Mouse (Mus musculus): ENCODE measurements around the gene Klk1b5. TPM values are rescaled to one million over a fixed set of nuclear protein-coding genes. Genes with fewer than 3 reads are reported as not detected.
"Not testable (repeated sequence)": the region's sequence is repeated elsewhere in the genome, so short reads cannot be mapped to it uniquely, and the experiment has no call there.

Klk1b5 gene
- polyA plus RNA-seq, 1 experiment from 2014 or later: not detected

DNA sequence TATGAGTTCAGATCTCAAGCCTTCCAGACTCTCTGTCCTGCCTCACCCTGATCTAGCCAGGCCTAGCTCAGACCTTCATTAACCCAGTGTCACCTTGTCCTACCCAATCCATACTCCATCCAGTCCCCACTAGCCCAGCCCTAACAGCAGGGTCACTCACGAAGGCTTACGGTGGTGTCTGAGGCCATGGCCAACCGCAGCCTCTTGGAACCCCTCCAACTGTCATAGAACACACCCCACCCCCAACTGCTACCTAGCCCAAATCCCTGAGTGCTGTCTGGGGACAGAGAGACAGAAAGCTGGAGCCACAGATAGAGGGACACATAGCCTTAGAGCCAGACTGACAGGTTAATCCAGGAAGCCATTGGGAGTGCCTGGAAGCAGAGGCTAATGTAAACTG, 20.2 kb downstream of the Klk1b5 start, which contains the start of gene Gm36864:
Gene Gm36864, plus strand, starts transcription at position 269 of the 400 bp plus-strand sequence.
- ATAC-seq (ENCODE audit: insufficient number of reproducible peaks, low FRiP score): no peak
- WGBS: 73% methylated on average over 3 of the region's 3 CpGs
- no peaks in the 10 kb centered on the region for H3K36me3 ChIP-seq
- H3K4me2 ChIP-seq: no peak within 1 kb of the TSS
- H3K27me3 ChIP-seq (replicated peaks): peaks cover 4% of the 10 kb centered on the region; the same call in 1 of the 2 replicates
- no peaks in the 10 kb centered on the region for H3K4me1 ChIP-seq (replicated peaks)
- no peak within 1 kb of the TSS for H3K27ac ChIP-seq (ENCODE audit: poor library complexity, severe bottlenecking)
- no peaks in the 10 kb centered on the region; the same call in 1 of the 2 replicates for H3K9me3 ChIP-seq (replicated peaks)
- H3K9ac ChIP-seq: no peak within 1 kb of the TSS
- no peak within 1 kb of the TSS for H3K4me3 ChIP-seq

DNA sequence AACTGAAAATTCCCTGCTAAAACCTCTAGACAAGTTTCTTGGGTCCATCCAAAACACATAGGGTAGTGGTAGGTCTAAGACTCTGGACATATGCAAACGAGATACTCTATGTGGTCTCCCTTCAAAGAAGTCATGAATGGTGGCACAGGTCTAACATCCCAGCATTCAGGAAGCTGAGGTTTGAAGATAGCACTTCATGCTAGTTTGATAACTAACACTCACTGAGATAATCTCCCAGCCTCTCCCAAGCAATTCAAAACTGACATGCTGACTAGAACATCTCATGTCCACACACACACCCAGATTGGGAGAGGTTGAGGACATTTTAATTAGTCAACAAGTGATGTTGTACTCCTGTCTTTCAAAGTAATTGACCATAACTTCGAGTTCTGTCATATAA, 24.2 kb downstream of the Klk1b5 start:
- H3K36me3 ChIP-seq: no peaks in the 10 kb centered on the region
- no peak overlapping the region for H3K4me2 ChIP-seq
- no peaks in the 10 kb centered on the region for H3K27me3 ChIP-seq (replicated peaks)
- WGBS: 59% methylated on average over 2 of the region's 2 CpGs
- no peak overlapping the region for H3K9ac ChIP-seq
- ATAC-seq (ENCODE audit: insufficient number of reproducible peaks, low FRiP score): no peak
- peaks cover 3% of the 10 kb centered on the region; the same call in 1 of the 2 replicates for H3K9me3 ChIP-seq (replicated peaks)
- no peaks in the 10 kb centered on the region for H3K4me1 ChIP-seq (replicated peaks)
- H3K4me3 ChIP-seq: no peak overlapping the region
- H3K27ac ChIP-seq (ENCODE audit: poor library complexity, severe bottlenecking): no peak overlapping the region

DNA sequence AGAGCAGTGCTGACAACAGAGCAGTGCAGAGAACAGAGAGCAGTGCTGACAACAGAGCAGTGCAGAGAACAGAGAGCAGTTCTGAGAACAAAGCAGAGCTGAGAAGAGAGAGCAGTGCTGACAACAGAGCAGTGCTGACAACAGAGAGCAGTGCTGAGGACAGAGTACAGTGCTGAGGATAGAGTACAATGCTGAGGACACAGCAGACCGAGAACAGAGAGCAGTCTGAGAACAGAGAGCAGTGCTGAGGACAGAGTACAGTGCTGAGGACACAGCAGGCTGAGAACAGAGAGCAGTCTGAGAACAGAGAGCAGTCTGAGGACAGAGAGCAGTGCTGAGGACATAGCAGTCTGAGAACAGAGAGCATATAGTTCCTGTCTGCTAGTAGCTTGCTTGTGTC, 25.0 kb downstream of the Klk1b5 start:
- Histone ChIP-seq H3K9me3 (replicated peaks) (peaks cover 3% of the 10 kb centered on the region; the same call in 1 of the 2 replicates), H3K9ac (no peak overlapping the region), H3K36me3 (no peaks in the 10 kb centered on the region), H3K27ac (ENCODE audit: poor library complexity, severe bottlenecking) (no peak overlapping the region), H3K4me1 (replicated peaks) (peaks cover 8% of the 10 kb centered on the region), H3K4me3 (no peak overlapping the region), H3K27me3 (replicated peaks) (no peaks in the 10 kb centered on the region), H3K4me2 (no peak overlapping the region)
- WGBS: 46% methylated on average over 1 of the region's 1 CpGs
- no peak for ATAC-seq (ENCODE audit: insufficient number of reproducible peaks, low FRiP score)

DNA sequence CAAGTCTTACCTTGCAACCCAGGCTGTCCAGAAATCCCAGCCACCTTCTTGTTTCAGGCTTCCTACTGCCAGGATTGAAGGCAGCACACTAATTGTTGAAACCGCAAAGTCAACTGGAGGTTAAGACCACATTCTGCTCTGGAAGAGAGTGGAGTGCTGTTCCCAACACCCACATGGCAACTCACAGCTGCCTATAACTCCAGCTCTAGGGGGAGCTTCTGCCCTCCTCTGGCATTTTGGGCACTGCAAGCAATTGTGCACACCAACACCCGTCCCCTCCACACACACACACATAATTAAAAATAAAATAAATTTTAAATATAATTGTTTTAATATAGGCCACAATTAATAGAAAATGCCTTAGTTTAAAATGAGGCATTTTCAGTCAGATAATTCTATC, 25.4 kb downstream of the Klk1b5 start:
- Histone ChIP-seq H3K4me2 (no peak overlapping the region), H3K4me1 (replicated peaks) (peaks cover 8% of the 10 kb centered on the region), H3K27me3 (replicated peaks) (no peaks in the 10 kb centered on the region), H3K9me3 (replicated peaks) (peaks cover 3% of the 10 kb centered on the region; the same call in 1 of the 2 replicates), H3K4me3 (no peak overlapping the region), H3K9ac (no peak overlapping the region), H3K36me3 (no peaks in the 10 kb centered on the region), H3K27ac (ENCODE audit: poor library complexity, severe bottlenecking) (no peak overlapping the region)
- 57% methylated on average over 2 of the region's 2 CpGs for WGBS
- ATAC-seq (ENCODE audit: insufficient number of reproducible peaks, low FRiP score): no peak

DNA sequence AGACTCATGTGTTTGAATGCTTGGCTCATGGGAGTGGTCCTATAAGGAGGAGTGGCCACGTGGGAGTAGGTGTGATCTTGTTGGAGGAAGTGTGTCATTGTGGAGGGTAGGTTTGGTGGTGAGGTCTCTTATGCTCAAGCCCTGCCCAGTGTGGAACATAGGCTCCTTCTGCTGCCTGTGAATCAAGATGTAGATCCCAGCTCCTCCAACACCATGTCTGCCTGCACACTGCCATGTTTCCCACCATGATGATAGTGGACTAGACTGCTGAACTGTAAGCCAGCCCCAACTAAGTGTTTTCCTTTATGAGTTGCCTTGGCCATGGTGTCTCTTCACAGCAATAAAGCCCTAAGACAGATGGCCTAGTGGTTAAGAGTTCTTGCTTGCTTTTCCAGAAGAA, 28.3 kb downstream of the Klk1b5 start:
- H3K27me3 ChIP-seq (replicated peaks): no peaks in the 10 kb centered on the region
- no peak for ATAC-seq (ENCODE audit: insufficient number of reproducible peaks, low FRiP score)

DNA sequence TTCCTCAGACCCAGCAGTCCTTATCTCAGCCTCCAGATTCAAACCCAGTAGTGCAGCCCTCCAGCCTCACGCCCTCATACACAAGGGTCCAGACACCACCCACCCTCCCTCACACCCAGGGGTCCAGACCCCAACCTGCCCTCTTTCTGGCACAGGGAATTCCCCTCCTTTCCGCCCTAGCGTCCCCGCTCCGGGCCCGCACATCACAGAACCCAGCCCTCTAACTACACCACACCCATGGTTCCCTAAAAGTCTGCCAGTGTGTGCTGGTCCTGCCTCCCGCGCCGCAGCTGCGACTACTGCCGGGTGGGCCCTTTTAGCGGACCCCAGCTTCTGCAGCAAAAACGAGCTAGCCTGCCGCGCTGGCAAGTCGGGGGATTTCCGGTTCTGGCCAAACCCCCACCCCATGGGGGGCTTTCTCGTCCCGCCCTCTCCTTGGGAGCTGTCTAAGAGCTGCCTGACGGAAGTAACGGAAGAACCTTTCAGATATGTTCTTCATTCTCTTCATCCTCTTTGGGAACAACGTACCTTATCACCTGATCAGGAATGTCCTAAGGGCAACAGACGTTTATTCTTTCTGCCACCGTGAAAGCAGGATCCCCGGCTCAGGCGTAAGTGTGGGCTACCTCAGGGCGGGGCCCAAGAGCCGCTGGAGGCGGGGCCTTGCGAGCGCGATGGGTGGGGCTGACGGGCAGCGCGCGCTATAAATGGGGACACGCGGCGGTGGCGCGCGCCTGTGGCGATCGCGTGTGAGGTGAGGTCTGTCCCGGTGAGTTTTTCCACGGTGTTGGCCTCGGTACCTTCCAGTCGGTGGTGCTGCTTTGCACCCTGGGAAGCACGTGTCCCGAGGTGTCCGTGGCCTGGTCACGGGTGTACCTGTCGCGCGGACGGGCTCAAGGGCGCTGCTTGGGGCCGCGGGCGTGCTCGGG, 30.6 kb downstream of the Klk1b5 start, which contains the start of the genes 1700028J19Rik and 2410002F23Rik:
Gene 1700028J19Rik, minus strand, starts transcription at position 641 of the 929 bp plus-strand sequence.
Gene 2410002F23Rik, plus strand, starts transcription at position 668 of the 929 bp plus-strand sequence.
- Histone ChIP-seq H3K36me3 (peaks cover 33% of the 10 kb centered on the region), H3K4me2 (peak within 1 kb of the TSS; percentile 81), H3K27me3 (replicated peaks) (no peaks in the 10 kb centered on the region), H3K9me3 (replicated peaks) (0 out of 2 replicates have a peak, but pooled peaks cover 3% of the 10 kb centered on the region), H3K4me1 (replicated peaks) (peaks cover 28% of the 10 kb centered on the region), H3K9ac (peak within 1 kb of the TSS; percentile 92), H3K27ac (ENCODE audit: poor library complexity, severe bottlenecking) (peak within 1 kb of the TSS; percentile 93), H3K4me3 (peak within 1 kb of the TSS; percentile 89)
- ATAC-seq (ENCODE audit: insufficient number of reproducible peaks, low FRiP score): peak; percentile 92
- under 1% methylated on average over 62 of the region's 62 CpGs for WGBS

More for the DNA sequence above, 28.3 kb downstream of the Klk1b5 start:
- Histone ChIP-seq H3K4me2 (no peak overlapping the region), H3K9ac (no peak overlapping the region), H3K27ac (ENCODE audit: poor library complexity, severe bottlenecking) (no peak overlapping the region), H3K36me3 (peaks cover 13% of the 10 kb centered on the region), H3K9me3 (replicated peaks) (peaks cover 3% of the 10 kb centered on the region; the same call in 1 of the 2 replicates), H3K4me1 (replicated peaks) (peaks cover 20% of the 10 kb centered on the region), H3K4me3 (no peak overlapping the region)
- 57% methylated on average over 1 of the region's 1 CpGs for WGBS

DNA sequence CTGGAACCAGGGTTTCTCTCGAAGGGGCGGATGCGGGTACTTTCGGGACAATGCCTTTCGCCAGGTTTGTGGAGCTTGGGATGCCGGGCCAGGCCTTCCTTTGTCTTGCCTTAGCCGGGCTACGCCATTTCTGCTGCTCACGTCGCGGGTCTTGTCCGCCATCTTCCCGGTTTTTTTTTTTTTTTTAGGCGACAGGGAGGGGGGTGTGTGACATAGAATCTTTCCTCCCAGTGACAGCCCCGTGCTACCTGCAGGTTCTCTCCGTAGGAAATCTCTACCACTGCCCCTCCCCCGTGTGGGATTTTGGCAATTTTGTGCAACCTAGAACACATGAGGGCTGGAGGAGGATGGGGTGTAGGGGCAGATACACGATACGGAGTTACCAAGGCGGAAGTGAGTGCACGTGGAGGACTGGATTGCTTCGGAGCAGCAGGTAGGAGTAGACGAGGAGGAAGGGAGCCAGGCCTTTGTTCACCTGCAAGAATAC, 31.3 kb downstream of the Klk1b5 start:
- Histone ChIP-seq H3K27me3 (replicated peaks) (no peaks in the 10 kb centered on the region), H3K4me1 (replicated peaks) (peaks cover 28% of the 10 kb centered on the region), H3K27ac (ENCODE audit: poor library complexity, severe bottlenecking) (peak overlapping the region; percentile 93), H3K9ac (peak overlapping the region; percentile 92), H3K4me2 (peak overlapping the region; percentile 81), H3K36me3 (peaks cover 38% of the 10 kb centered on the region), H3K9me3 (replicated peaks) (0 out of 2 replicates have a peak, but pooled peaks cover 3% of the 10 kb centered on the region), H3K4me3 (peak overlapping the region; percentile 89)
- peak; percentile 15 for ATAC-seq (ENCODE audit: insufficient number of reproducible peaks, low FRiP score)
- WGBS: under 1% methylated on average over 22 of the region's 23 CpGs

DNA sequence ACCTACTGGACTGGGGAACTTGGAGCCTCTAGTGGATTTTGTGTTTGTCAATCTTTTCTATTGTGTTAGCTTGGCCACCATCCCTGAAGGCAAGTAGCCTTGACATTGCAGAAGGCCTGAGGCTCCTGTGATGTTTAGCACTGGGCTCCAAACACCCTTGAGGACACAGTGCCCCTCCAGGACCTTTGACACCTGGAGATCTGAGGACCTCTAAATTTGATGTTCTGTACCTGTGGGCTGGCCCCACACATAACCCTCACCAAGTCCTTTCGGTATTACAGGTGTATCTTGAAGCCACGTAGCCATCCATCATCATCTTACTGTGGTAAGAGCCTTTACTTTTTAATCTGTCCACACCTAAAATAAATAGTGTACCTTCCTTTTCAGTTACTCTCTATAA, 32.2 kb downstream of the Klk1b5 start:
- no peaks in the 10 kb centered on the region for H3K27me3 ChIP-seq (replicated peaks)
- 92% methylated on average over 2 of the region's 2 CpGs for WGBS
- peak overlapping the region; percentile 89 for H3K4me3 ChIP-seq
- H3K9ac ChIP-seq: peak overlapping the region; percentile 92
- peaks cover 37% of the 10 kb centered on the region for H3K4me1 ChIP-seq (replicated peaks)
- H3K27ac ChIP-seq (ENCODE audit: poor library complexity, severe bottlenecking): no peak overlapping the region
- H3K9me3 ChIP-seq (replicated peaks): 0 out of 2 replicates have a peak, but pooled peaks cover 3% of the 10 kb centered on the region
- peaks cover 47% of the 10 kb centered on the region for H3K36me3 ChIP-seq
- H3K4me2 ChIP-seq: peak overlapping the region; percentile 81
- ATAC-seq (ENCODE audit: insufficient number of reproducible peaks, low FRiP score): no peak

DNA sequence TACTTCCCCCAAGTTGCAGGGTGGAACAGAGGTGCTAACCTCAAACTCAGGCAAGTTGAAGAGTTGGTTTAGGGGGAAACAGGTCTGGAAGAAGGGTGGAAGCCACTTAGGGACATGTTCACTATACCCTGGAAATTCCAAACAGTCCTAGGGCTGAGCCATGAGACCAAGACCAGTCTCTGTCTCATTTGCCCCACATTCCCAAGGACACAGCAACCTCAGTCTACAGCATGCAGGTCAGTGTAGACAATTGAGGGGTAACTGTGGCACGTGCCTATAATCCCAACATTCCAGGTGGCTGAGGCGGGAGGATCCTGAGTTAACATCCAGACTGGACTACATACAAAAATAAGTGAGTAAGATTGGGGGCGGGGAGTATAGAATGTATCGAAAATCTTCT, 33.5 kb downstream of the Klk1b5 start:
- no peak overlapping the region for H3K27ac ChIP-seq (ENCODE audit: poor library complexity, severe bottlenecking)
- H3K9ac ChIP-seq: no peak overlapping the region
- no peak for ATAC-seq (ENCODE audit: insufficient number of reproducible peaks, low FRiP score)
- H3K36me3 ChIP-seq: peaks cover 60% of the 10 kb centered on the region
- H3K9me3 ChIP-seq (replicated peaks): no peaks in the 10 kb centered on the region
- 90% methylated on average over 4 of the region's 4 CpGs for WGBS
- H3K4me1 ChIP-seq (replicated peaks): peaks cover 41% of the 10 kb centered on the region
- no peak overlapping the region for H3K4me2 ChIP-seq
- H3K4me3 ChIP-seq: no peak overlapping the region
- no peaks in the 10 kb centered on the region for H3K27me3 ChIP-seq (replicated peaks)

DNA sequence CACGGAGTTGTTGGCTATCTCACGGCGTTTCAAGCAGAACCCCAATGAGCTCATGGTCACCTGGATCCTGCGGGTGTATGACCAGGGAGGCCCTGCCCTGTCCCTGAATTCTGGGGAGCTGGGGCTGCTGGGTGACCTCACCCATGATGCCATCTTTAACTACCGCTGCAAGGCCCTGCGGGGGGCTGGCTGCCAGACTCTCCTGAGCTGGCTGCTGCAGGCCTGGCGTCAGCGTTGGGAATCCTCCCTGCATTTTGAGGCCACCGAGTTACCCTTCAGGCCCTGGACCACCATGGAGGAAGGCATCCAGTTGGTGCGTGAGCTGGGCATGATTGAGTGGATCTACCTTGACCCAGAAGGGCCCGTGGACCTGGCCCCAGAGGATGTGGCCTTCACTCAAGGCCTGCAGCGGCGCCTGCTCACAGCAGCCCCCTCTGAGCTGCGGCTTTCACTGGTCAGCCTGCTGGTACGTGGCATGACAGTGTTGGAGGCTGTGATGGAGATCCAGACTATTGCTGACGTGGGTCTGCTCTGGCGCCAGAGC, 35.1 kb downstream of the Klk1b5 start:
- not testable (repeated sequence) for H3K27me3 ChIP-seq (replicated peaks); H3K4me3 ChIP-seq; H3K27ac ChIP-seq (ENCODE audit: poor library complexity, severe bottlenecking); ATAC-seq (ENCODE audit: insufficient number of reproducible peaks, low FRiP score); H3K9me3 ChIP-seq (replicated peaks); H3K4me2 ChIP-seq
- H3K9ac ChIP-seq: 0 out of 2 replicates have a peak overlapping the region, but pooled peaks have one; percentile 2
- peaks cover 61% of the 10 kb centered on the region for H3K36me3 ChIP-seq
- 88% methylated on average over 17 of the region's 17 CpGs for whole genome bisulfite sequencing
- peaks cover 39% of the 10 kb centered on the region for H3K4me1 ChIP-seq (replicated peaks)

Measured in heart, embryonic 12.5 days (tissue).